Mouse (Mus musculus) MEL (cell line): Measurements from ENCODE around the gene Sohlh2. TPM values are rescaled to one million over a fixed set of nuclear protein-coding genes. Genes with fewer than 3 reads are reported as not detected.

Experiments
- DNase-seq: peaks from one replicate; pipeline ENCODE4 v3.0.0; 2011; ENCODE audit warnings: low read depth, low spot score
- H3K27ac ChIP-seq: 2 replicates; pipeline ENCODE4 v1.5.1; 2012; ENCODE audit warnings: low read depth, mild to moderate bottlenecking, control low read depth, low read length, moderate library complexity; ENCODE audit not compliant: control insufficient read depth
- H3K27me3 ChIP-seq, 2 experiments: fragments of 150-350 bp in 1 of 2; sonication (generic) in 1 of 2; 2 replicates each; pipeline ENCODE4 v1.6.1; 2012; ENCODE audit warnings: low read length in 2 of 2, mild to moderate bottlenecking in 2 of 2, improper control_type of control experiment in 1 of 2, moderate library complexity in 1 of 2; ENCODE audit not compliant: insufficient read depth in 2 of 2, control insufficient read depth in 1 of 2
- H3K36me3 ChIP-seq, 2 experiments: 2 replicates each; pipeline ENCODE4 v1.6.1; 2012 to 2014; ENCODE audit warnings: low read length in 2 of 2, improper control_type of control experiment in 1 of 2, inconsistent platforms in 1 of 2, mild to moderate bottlenecking in 1 of 2; ENCODE audit not compliant: insufficient read depth in 2 of 2, control insufficient read depth in 1 of 2
- H3K4me1 ChIP-seq, 2 experiments: fragments of 150-350 bp in 1 of 2; sonication (generic) in 1 of 2; 2 replicates each; pipeline ENCODE4 v1.6.1; 2012; ENCODE audit warnings: low read length in 2 of 2, improper control_type of control experiment in 1 of 2, mild to moderate bottlenecking in 1 of 2; ENCODE audit not compliant: insufficient read depth in 2 of 2, control insufficient read depth in 1 of 2
- H3K4me3 ChIP-seq, 2 experiments: fragments of 150-350 bp in 1 of 2; sonication (generic) in 1 of 2; 2 replicates each; pipeline ENCODE4 v1.5.1; 2012; ENCODE audit warnings: low read depth in 2 of 2, low read length in 2 of 2, mild to moderate bottlenecking in 2 of 2, moderate library complexity in 2 of 2, control low read depth in 1 of 2, improper control_type of control experiment in 1 of 2; ENCODE audit not compliant: control insufficient read depth in 1 of 2, insufficient read depth in 1 of 2
- H3K79me2 ChIP-seq: 2 replicates; pipeline ENCODE4 v1.6.1; 2012; ENCODE audit warnings: mild to moderate bottlenecking, low read length, moderate library complexity; ENCODE audit not compliant: control insufficient read depth, poor library complexity, insufficient read depth
- H3K9ac ChIP-seq: 2 replicates; pipeline ENCODE4 v1.6.1; 2012; ENCODE audit warnings: low read depth, mild to moderate bottlenecking, control low read depth, low read length, moderate library complexity; ENCODE audit not compliant: control insufficient read depth, poor library complexity, severe bottlenecking
- H3K9me3 ChIP-seq: fragments of 150-350 bp; sonication (generic); replicated peaks from 2 replicates; pipeline ENCODE4 v1.6.1; 2012; ENCODE audit warnings: mild to moderate bottlenecking, low read length, improper control_type of control experiment, moderate library complexity; ENCODE audit not compliant: insufficient read depth
- BHLHE40 ChIP-seq: IDR thresholded peaks from 2 replicates; pipeline ENCODE4 v1.6.1; 2012; ENCODE audit warnings: low read depth, mild to moderate bottlenecking, inconsistent platforms, low read length, improper control_type of control experiment, borderline replicate concordance
- CHD2 ChIP-seq: IDR thresholded peaks from 2 replicates; pipeline ENCODE4 v1.6.1; 2011; ENCODE audit warnings: low read length, improper control_type of control experiment
- CTCF ChIP-seq, 3 experiments: IDR thresholded peaks in 2 of 3; conservative IDR thresholded peaks in 1 of 3; 2 replicates each; pipeline ENCODE4 v1.5.1; 2011 to 2012; ENCODE audit warnings: low read length in 3 of 3, low read depth in 2 of 3, mild to moderate bottlenecking in 2 of 3, improper control_type of control experiment in 1 of 3, inconsistent platforms in 1 of 3, mixed read lengths in 1 of 3, moderate library complexity in 1 of 3; ENCODE audit not compliant: control insufficient read depth in 1 of 3, insufficient read depth in 1 of 3, poor library complexity in 1 of 3, severe bottlenecking in 1 of 3
- E2F4 ChIP-seq: IDR thresholded peaks from 2 replicates; pipeline ENCODE4 v1.6.1; 2011; ENCODE audit warnings: low read depth, low read length, improper control_type of control experiment, borderline replicate concordance
- ELF1 ChIP-seq: IDR thresholded peaks from 2 replicates; pipeline ENCODE4 v1.6.1; 2014; ENCODE audit warnings: low read depth, mild to moderate bottlenecking, inconsistent platforms, low read length, improper control_type of control experiment, moderate library complexity
- EP300 ChIP-seq, 2 experiments: IDR thresholded peaks; 2 replicates each; pipeline ENCODE4 v1.6.1; 2011; ENCODE audit warnings: improper control_type of control experiment in 2 of 2, low read length in 2 of 2, low read depth in 1 of 2, mild to moderate bottlenecking in 1 of 2
- JUND ChIP-seq: IDR thresholded peaks from 2 replicates; pipeline ENCODE4 v1.6.1; 2011; ENCODE audit warnings: low read depth, mild to moderate bottlenecking, improper control_type of control experiment, low read length
- KAT2A ChIP-seq: conservative IDR thresholded peaks from 2 replicates; pipeline ENCODE4 v1.6.1; 2012; ENCODE audit warnings: low read depth, low read length, improper control_type of control experiment, inconsistent platforms
- MAZ ChIP-seq: IDR thresholded peaks from 2 replicates; pipeline ENCODE4 v1.6.1; 2012; ENCODE audit warnings: low read depth, mild to moderate bottlenecking, inconsistent platforms, low read length, improper control_type of control experiment
- MEF2A ChIP-seq: IDR thresholded peaks from 2 replicates; pipeline ENCODE4 v1.6.1; 2014; ENCODE audit warnings: low read depth, mild to moderate bottlenecking, inconsistent platforms, low read length, improper control_type of control experiment; ENCODE audit not compliant: poor library complexity, insufficient replicate concordance, severe bottlenecking; ENCODE audit errors: extremely low read depth
- MXI1 ChIP-seq: IDR thresholded peaks from 2 replicates; pipeline ENCODE4 v1.6.1; 2011; ENCODE audit warnings: mild to moderate bottlenecking, low read depth, low read length, improper control_type of control experiment
- MYC ChIP-seq: IDR thresholded peaks from 2 replicates; pipeline ENCODE4 v1.6.1; 2011; ENCODE audit warnings: low read depth, mild to moderate bottlenecking, low read length, improper control_type of control experiment, moderate library complexity
- NELFE ChIP-seq: IDR thresholded peaks from 2 replicates; pipeline ENCODE4 v1.6.1; 2011; ENCODE audit warnings: low read depth, low read length, improper control_type of control experiment
- NRF1 ChIP-seq: IDR thresholded peaks from 2 replicates; pipeline ENCODE4 v1.6.1; 2014; ENCODE audit warnings: low read depth, mild to moderate bottlenecking, inconsistent platforms, low read length, improper control_type of control experiment, moderate library complexity; ENCODE audit not compliant: poor library complexity, insufficient read depth, severe bottlenecking
- POLR2A ChIP-seq, 2 experiments: IDR thresholded peaks; 2 replicates each; pipeline ENCODE4 v1.6.1; 2011 to 2012; ENCODE audit warnings: low read length in 2 of 2, mild to moderate bottlenecking in 2 of 2, control low read depth in 1 of 2, improper control_type of control experiment in 1 of 2, low read depth in 1 of 2, moderate library complexity in 1 of 2; ENCODE audit not compliant: control insufficient read depth in 1 of 2, insufficient read depth in 1 of 2, poor library complexity in 1 of 2
- POLR2AphosphoS2 ChIP-seq: IDR thresholded peaks from 2 replicates; pipeline ENCODE4 v1.6.1; 2011; ENCODE audit warnings: low read length, improper control_type of control experiment
- POLR2AphosphoS5 ChIP-seq: IDR thresholded peaks from 2 replicates; pipeline ENCODE4 v1.6.1; 2012; ENCODE audit warnings: low read depth, borderline replicate concordance, mild to moderate bottlenecking, inconsistent platforms, low read length, moderate library complexity, mixed read lengths
- RAD21 ChIP-seq: IDR thresholded peaks from 2 replicates; pipeline ENCODE4 v1.6.1; 2011; ENCODE audit warnings: mild to moderate bottlenecking, low read depth, low read length, improper control_type of control experiment
- SIN3A ChIP-seq: IDR thresholded peaks from 2 replicates; pipeline ENCODE4 v1.6.1; 2012; ENCODE audit warnings: low read length, improper control_type of control experiment, inconsistent platforms
- SMC3 ChIP-seq: IDR thresholded peaks from 2 replicates; pipeline ENCODE4 v1.6.1; 2011; ENCODE audit warnings: low read depth, low read length, improper control_type of control experiment
- TAL1 ChIP-seq: IDR thresholded peaks from 2 replicates; pipeline ENCODE4 v1.6.1; 2012; ENCODE audit warnings: mild to moderate bottlenecking, inconsistent platforms, low read length, moderate library complexity, mixed read lengths
- TBP ChIP-seq: IDR thresholded peaks from 2 replicates; pipeline ENCODE4 v1.8.0; 2011; ENCODE audit warnings: low read depth, low read length, improper control_type of control experiment
- TCF12 ChIP-seq: IDR thresholded peaks from 2 replicates; pipeline ENCODE4 v1.6.1; 2014; ENCODE audit warnings: low read depth, mild to moderate bottlenecking, inconsistent platforms, low read length, improper control_type of control experiment, moderate library complexity
- UBTF ChIP-seq: IDR thresholded peaks from 2 replicates; pipeline ENCODE4 v1.6.1; 2012; ENCODE audit warnings: low read depth, mild to moderate bottlenecking, inconsistent platforms, low read length, improper control_type of control experiment, moderate library complexity, borderline replicate concordance; ENCODE audit not compliant: insufficient read depth
- USF1 ChIP-seq: IDR thresholded peaks from 2 replicates; pipeline ENCODE4 v1.6.1; 2014; ENCODE audit warnings: low read depth, mild to moderate bottlenecking, inconsistent platforms, low read length, improper control_type of control experiment, moderate library complexity
- USF2 ChIP-seq, 2 experiments: IDR thresholded peaks; 2 replicates each; pipeline ENCODE4 v1.6.1; 2011 to 2012; ENCODE audit warnings: improper control_type of control experiment in 2 of 2, low read length in 2 of 2, borderline replicate concordance in 1 of 2, inconsistent platforms in 1 of 2, low read depth in 1 of 2, mild to moderate bottlenecking in 1 of 2; ENCODE audit not compliant: insufficient read depth in 1 of 2
- ZC3H11A ChIP-seq: IDR thresholded peaks from 2 replicates; pipeline ENCODE4 v1.6.1; 2012; ENCODE audit warnings: low read depth, mild to moderate bottlenecking, inconsistent platforms, low read length, improper control_type of control experiment
- ZKSCAN1 ChIP-seq: IDR thresholded peaks from 2 replicates; pipeline ENCODE4 v1.6.1; 2012; ENCODE audit warnings: low read depth, mild to moderate bottlenecking, inconsistent platforms, low read length, improper control_type of control experiment, moderate library complexity
- ZNF384 ChIP-seq: IDR thresholded peaks from 2 replicates; pipeline ENCODE4 v1.6.1; 2012; ENCODE audit warnings: low read depth, mild to moderate bottlenecking, inconsistent platforms, low read length, improper control_type of control experiment
- polyA plus RNA-seq, 2 experiments: library from polyadenylated mRNA; stranded (reverse) in 1 of 2; unstranded in 1 of 2; fragments of >175 nt in 1 of 2; fragments of >200 nt in 1 of 2; gene quantifications; 2 replicates each; pipeline versions ENCODE4 v1.2.1 to v1.2.4; 2012; ENCODE audit warnings: low replicate concordance in 2 of 2, low read depth in 1 of 2; ENCODE audit not compliant: insufficient read length in 2 of 2, insufficient read depth in 1 of 2, missing spikeins in 1 of 2
- total RNA-seq: library from RNA; depleted of rRNA; stranded (reverse); fragments of 300-350 nt; gene quantifications from 2 replicates; pipeline ENCODE4 v1.2.3, GENCODE M21; 2012

Gene Sohlh2
- total and polyA plus RNA-seq, 3 experiments: not detected

DNA sequence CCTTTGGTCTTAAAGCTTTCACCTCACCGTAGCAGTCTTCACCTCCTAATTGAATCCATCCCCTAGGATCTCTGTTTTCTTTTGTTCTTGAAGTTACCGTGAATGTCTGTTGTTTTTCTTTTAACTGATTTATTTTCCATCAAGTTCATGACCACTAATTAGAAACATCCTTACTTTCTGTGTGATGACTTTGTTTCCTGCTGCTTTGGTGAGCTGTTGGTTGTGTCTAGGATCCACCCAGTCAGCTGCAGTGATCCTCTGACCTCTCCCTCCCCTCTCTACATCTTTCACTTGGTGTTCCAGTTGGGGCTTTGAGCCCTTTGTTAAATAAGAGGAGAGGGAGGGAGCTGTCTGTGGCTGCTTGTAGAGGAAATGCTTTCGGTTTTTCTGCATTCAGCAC lies 33.7 kb upstream of the Sohlh2 start:
- no peak for DNase-seq
- H3K4me3 ChIP-seq: no peak overlapping the region
- no peaks in the 10 kb centered on the region for H3K27me3 ChIP-seq
- no peak overlapping the region for H3K9ac ChIP-seq
- H3K36me3 ChIP-seq: no peaks in the 10 kb centered on the region
- H3K27ac ChIP-seq: no peak overlapping the region
- no peaks in the 10 kb centered on the region for H3K79me2 ChIP-seq
- H3K9me3 ChIP-seq: no peaks in the 10 kb centered on the region
- H3K4me1 ChIP-seq: no peaks in the 10 kb centered on the region
- no peak for TF ChIP-seq UBTF
- no peak for TF ChIP-seq POLR2A (IDR thresholded peaks at IDR 0.05; ENCODE audit: control insufficient read depth in 1 of 2, insufficient read depth in 1 of 2, low read depth in 1 of 2, low read length in 2 of 2, poor library complexity in 1 of 2)
- no peak for TF ChIP-seq POLR2AphosphoS5
- no peak for TF ChIP-seq BHLHE40
- no peak for TF ChIP-seq SMC3
- no peak for TF ChIP-seq MAZ
- TF ChIP-seq, all 39 proteins: peak for 0

DNA sequence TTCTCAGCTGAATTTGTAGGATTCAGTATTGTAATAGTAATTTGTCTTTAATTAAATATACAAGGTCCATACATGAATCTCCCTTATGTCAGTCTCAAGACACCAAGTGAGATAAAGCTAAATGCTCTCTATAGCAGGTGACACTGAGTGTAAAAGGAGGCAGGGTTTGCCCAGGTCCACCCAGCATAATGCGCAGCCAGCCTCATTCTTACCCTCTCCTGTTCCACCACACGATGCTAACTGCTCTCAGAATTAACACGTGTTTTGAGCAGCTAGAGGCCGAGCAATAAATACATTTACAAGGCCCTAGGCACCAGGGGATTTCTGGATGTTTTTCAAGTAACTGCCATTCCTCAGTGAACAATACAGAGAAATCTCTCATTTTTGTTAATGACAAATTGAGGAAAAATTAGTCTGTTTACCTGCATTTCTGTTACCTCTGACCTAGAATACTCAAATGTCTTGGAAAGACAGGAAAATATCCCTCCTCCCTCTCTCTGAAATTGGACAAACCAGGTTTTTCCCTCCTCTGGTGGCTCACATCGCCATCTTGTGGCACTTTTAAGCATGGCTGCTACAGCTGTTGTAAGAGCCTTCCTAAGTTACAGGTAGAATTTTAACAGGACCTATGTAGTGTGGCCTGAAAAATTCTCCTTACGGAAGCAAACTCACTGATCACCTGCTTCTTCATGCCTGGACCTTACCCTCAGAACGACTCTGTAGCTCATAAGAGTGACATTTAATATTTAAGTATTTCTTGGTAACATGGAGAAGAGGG lies 30.0 kb upstream of the Sohlh2 start:
- no peak overlapping the region for H3K4me3 ChIP-seq
- no peaks in the 10 kb centered on the region for H3K4me1 ChIP-seq
- no peak overlapping the region for H3K9ac ChIP-seq
- no peaks in the 10 kb centered on the region for H3K9me3 ChIP-seq
- H3K27me3 ChIP-seq: no peaks in the 10 kb centered on the region
- DNase-seq: peak; percentile 62
- no peak overlapping the region for H3K27ac ChIP-seq
- no peaks in the 10 kb centered on the region for H3K79me2 ChIP-seq
- no peaks in the 10 kb centered on the region for H3K36me3 ChIP-seq
- TF ChIP-seq ELF1: no peak
- TF ChIP-seq TBP: no peak
- TF ChIP-seq USF1: no peak
- no peak for TF ChIP-seq SIN3A
- TF ChIP-seq KAT2A: no peak
- TF ChIP-seq CHD2: no peak
- no peak for TF ChIP-seq NRF1
- TF ChIP-seq USF2 (IDR thresholded peaks at IDR 0.05; ENCODE audit: borderline replicate concordance in 1 of 2, insufficient read depth in 1 of 2, low read depth in 1 of 2, low read length in 2 of 2): no peak
- no peak for TF ChIP-seq E2F4
- TF ChIP-seq MYC: no peak
- peak; percentile 65 to 77 (median 66) for TF ChIP-seq CTCF (IDR thresholded peaks at IDR 0.05 in 2 of 3, conservative IDR thresholded peaks at IDR 0.05 in 1 of 3; ENCODE audit: control insufficient read depth in 1 of 3, insufficient read depth in 1 of 3, low read depth in 2 of 3, low read length in 3 of 3, poor library complexity in 1 of 3, severe bottlenecking in 1 of 3)
- no peak for TF ChIP-seq ZNF384
- TF ChIP-seq BHLHE40: no peak
- TF ChIP-seq JUND: no peak
- TF ChIP-seq UBTF: no peak
- no peak for TF ChIP-seq EP300 (IDR thresholded peaks at IDR 0.05; ENCODE audit: low read depth in 1 of 2, low read length in 2 of 2)
- TF ChIP-seq ZC3H11A: 0 out of 2 replicates have a peak, but pooled peaks have one; percentile 19
- TF ChIP-seq NELFE: no peak
- no peak for TF ChIP-seq MXI1
- TF ChIP-seq RAD21: peak; percentile 60
- no peak for TF ChIP-seq MEF2A
- TF ChIP-seq POLR2AphosphoS2: no peak
- no peak for TF ChIP-seq POLR2A (IDR thresholded peaks at IDR 0.05; ENCODE audit: control insufficient read depth in 1 of 2, insufficient read depth in 1 of 2, low read depth in 1 of 2, low read length in 2 of 2, poor library complexity in 1 of 2)
- no peak for TF ChIP-seq TAL1
- TF ChIP-seq TCF12: no peak
- TF ChIP-seq ZKSCAN1: no peak
